Mouse (Mus musculus) splenic B cell, adult 2 months (primary cell): ENCODE measurements around the gene Galr3.
A peak's percentile ranks its signal among the peaks of the same experiment; 100 is the strongest.
"Not testable (repeated sequence)": the region's sequence is repeated elsewhere in the genome, so short reads cannot be mapped to it uniquely, and the experiment has no call there.

Experiments
- DNase-seq: peaks from one replicate; pipeline ENCODE4 v3.0.0-alpha.2; 2011; ENCODE audit warnings: low read depth, low spot score
- H3K27me3 ChIP-seq: 2 replicates; pipeline ENCODE4 v1.6.1; 2012; ENCODE audit warnings: mild to moderate bottlenecking, low read length, moderate library complexity, mixed read lengths; ENCODE audit not compliant: control insufficient read depth, poor library complexity, insufficient read depth, severe bottlenecking
- H3K36me3 ChIP-seq: 2 replicates; pipeline ENCODE4 v1.6.1; 2012; ENCODE audit warnings: mild to moderate bottlenecking, low read length, moderate library complexity, mixed read lengths; ENCODE audit not compliant: control insufficient read depth, poor library complexity, insufficient read depth, severe bottlenecking

Galr3 gene

DNA sequence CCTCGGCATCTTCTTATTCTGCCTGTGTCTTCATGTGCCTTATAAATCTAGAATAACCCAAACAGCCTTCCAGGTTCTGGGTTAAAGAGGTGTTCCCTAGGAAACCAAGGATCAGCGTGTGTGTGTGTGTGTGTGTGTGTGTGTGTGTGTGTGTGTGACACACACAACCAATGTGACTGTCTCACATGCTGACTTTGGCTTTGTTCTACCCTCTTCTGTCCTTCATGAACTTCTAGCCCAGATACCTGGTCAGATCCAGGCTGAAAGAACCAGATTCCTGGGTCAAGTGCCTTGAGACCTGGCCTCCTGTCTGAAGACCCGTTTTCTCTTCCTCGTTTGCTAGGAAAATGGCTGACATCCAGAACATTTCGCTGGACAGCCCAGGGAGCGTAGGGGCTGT is at the start of gene Galr3:
Galr3 (plus strand) TSS at position 301 of the 400 bp plus-strand sequence.
- Histone ChIP-seq H3K36me3 (no peaks in the 10 kb centered on the region), H3K27me3 (no peaks in the 10 kb centered on the region)
- DNase-seq, result no peak

DNA sequence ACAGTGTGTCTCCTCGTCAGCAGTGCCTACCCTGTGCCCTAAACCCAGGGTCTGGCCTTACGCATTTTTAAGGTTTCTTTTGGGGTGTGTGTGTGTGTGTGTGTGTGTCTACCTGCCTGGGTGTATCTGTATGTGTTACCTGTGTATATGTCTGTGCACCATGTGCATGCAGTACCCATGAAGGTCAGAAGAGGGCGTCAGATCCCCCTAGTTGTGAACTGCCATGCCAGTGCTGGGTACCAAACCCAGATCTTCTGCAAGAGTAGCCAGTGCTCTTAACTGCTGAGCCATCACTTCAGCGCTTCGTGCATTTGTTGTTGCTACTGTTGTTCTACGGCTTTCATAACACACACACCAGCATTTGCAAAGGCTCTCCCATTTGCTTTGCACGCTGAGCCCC is 49.5 kb upstream of the Galr3 start:
- no peak for DNase-seq
- H3K36me3 ChIP-seq, result peaks cover 16% of the 10 kb centered on the region
- H3K27me3 ChIP-seq, result no peaks in the 10 kb centered on the region

DNA sequence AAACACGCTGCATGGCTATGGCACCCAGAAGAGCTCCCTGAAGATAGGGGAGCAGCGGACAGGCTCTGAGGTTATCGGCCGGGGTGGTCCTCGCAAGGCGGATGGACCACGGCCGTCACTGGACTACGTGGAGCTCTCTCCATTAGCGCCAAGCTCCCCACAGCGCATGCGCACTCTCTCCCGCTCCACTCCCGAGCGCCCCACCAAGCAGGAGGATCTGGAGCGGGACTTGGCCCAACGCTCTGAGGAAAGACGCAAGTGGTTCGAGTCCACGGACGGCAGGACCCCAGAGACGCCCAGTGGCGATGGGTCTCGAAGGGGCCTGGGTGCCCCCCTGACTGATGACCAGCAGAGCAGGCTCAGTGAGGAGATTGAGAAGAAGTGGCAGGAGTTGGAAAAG is 48.8 kb upstream of the Galr3 start:
- peaks cover 16% of the 10 kb centered on the region for H3K36me3 ChIP-seq
- no peak for DNase-seq
- H3K27me3 ChIP-seq, result no peaks in the 10 kb centered on the region

DNA sequence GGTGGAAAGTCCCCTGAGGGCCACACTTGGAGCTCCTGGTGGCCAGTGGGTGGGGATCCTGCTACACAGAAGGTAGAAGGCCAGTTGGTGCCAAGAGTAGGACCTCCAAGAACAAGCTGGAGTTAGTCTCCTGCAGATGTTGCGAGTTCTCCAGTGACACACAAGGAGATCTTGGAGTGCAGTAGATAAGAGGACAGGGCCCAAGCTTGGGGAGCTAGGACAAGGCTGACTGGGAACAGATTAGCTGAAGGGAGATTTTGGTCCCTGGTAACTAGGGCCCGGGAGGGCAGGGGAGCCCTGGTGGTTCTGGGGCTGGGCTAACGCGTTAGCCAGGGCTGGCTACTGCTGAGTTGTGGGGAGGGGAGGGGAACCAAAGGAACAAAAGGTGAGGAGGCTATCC is 45.8 kb upstream of the Galr3 start:
- Histone ChIP-seq H3K36me3 (peaks cover 16% of the 10 kb centered on the region), H3K27me3 (no peaks in the 10 kb centered on the region)
- no peak for DNase-seq

DNA sequence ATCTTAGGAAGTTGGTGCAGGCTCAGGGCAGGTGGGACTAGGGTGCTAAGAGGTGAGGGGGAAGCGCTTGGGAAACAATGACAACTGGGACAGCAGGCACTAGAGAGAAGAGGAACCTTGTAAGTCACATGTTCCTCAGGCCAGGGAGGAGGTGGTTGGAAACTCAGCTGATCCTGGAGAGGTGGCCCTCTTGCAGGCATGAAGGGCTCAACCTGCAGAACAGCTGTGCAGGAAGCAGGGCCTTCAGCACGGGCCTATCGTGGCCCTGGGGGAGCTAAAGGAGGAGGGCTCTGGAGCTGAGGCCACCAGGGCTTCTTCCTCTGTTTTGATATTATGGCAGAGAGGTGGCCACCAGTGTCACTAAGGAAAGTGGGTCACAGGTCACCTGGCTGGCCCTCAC is 45.0 kb upstream of the Galr3 start:
- H3K36me3 ChIP-seq, result peaks cover 17% of the 10 kb centered on the region
- DNase-seq, result peak; percentile 24
- H3K27me3 ChIP-seq, result no peaks in the 10 kb centered on the region

DNA sequence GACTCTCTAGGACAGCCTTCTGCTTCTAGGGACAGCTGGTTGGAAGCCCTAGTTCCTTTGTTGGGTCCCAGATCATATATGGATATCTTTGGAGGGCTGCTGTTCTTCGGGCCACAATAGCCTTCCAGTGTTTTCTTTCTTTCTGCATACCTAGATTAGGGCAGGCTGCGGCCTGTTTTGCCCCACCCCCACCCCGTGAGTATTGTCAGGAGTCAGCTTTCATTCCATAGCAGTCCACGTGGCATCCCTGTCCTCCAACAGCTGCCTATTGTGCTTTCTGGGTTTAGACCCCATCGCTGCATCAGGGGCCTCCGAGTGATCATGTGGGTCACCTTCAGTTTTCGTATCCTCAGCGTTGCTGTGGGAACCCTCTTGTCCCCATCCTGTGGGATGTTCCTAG is 43.3 kb upstream of the Galr3 start:
- H3K36me3 ChIP-seq, result peaks cover 9% of the 10 kb centered on the region
- no peak for DNase-seq
- H3K27me3 ChIP-seq, result no peaks in the 10 kb centered on the region

DNA sequence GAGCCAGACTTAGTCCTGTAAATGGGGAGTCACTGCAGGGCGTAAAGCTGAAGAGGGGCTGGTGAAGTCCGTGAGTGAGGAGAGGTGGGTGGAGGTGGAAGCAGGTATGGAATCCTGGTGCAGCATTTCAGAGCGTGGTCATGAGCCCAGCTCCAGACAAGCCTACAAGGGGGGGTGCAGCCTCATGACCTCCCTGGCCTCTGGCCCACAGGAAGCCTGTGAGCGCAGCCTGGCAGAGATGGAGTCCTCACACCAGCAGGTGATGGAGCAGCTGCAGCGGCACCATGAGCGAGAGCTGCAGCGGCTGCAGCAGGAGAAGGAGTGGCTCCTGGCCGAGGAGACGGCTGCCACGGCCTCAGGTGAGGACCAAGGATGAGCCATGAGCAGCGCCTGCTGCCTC is 42.1 kb upstream of the Galr3 start:
- Histone ChIP-seq H3K36me3 (peaks cover 3% of the 10 kb centered on the region), H3K27me3 (no peaks in the 10 kb centered on the region)
- DNase-seq, result no peak

DNA sequence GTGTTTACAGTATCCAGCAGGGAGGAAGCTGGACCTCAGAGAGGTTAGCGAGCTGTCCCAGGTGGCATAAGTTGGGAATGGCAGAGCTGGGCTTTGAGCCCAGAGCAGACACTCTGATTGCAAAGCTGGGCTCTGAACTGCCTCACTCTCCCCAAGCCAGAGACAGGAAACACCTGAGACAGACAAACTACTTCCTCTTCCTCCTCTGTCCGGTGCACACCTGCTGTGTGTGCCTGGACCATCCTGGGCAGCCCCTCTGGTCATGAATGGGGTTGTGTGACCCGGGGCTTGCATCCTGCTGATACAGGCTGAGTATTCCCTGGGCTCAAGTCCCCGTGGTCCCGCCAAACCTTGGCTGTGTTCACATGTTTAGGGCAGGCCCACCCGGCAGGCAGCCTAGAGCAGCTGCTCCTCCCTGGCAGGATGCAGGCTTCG is 41.3 kb upstream of the Galr3 start:
- H3K36me3 ChIP-seq, result peaks cover 2% of the 10 kb centered on the region; the same call in 1 of the 2 replicates
- peak; percentile 26 for DNase-seq
- no peaks in the 10 kb centered on the region for H3K27me3 ChIP-seq

DNA sequence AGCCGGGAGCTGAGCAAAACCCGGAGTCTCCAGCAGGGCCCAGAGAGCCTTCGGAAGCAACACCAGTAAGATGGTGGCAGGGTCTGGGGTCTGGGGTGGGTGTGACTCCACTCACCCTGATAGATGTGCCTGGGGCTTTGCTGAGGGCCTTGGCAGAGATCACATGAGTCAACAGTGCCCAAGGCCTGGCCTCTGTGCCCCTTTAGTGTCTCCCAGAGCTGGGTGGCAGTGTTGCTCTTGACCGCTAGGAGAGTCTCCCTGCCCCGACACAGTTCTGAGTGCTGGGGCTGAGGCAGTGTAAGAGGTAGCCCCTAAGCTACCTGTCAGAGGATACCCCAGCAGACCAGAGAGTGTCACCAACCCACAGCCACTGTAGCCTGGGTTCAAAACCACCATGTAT is 40.1 kb upstream of the Galr3 start:
- H3K27me3 ChIP-seq, result no peaks in the 10 kb centered on the region
- H3K36me3 ChIP-seq, result peaks cover 2% of the 10 kb centered on the region; the same call in 1 of the 2 replicates
- no peak for DNase-seq

DNA sequence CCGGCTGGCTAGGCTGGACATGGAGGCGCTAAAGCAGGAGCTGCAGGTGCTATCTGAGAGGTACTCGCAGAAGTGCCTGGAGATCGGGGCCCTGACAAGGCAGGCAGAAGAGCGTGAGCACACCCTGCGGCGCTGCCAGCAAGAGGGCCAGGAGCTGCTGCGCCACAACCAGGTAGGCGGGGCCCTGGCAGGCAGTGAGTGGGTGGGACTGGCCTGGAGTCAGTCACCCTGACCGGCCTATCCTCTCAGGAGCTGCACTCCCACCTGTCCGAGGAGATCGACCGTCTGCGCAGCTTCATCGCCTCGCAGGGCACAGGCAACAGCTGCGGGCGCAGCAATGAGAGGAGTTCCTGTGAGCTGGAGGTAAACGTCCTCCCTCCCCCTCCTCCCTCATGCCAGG is 39.6 kb upstream of the Galr3 start:
- no peak for DNase-seq
- H3K36me3 ChIP-seq, result peaks cover 2% of the 10 kb centered on the region; the same call in 1 of the 2 replicates
- H3K27me3 ChIP-seq, result no peaks in the 10 kb centered on the region

DNA sequence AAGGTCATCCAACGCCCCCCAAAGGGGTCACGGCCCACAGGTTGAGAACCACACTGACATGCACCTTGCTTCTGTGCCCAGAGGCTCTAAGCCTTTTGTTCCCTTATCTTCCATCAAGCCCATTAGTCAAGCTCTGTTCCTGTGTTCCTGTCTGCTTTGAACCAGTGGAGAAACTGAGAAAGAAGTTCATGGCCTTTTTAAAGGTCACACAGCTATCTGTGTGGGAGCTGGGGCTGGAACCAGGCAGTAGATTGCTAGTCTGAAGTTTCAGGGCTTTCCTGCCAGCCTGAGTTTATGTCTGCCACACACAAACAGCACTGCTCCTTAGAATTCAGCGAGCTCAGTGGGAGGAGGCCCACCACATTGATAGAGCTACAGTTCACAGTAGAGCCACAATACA is 38.6 kb upstream of the Galr3 start:
- no peaks in the 10 kb centered on the region for H3K27me3 ChIP-seq
- no peak for DNase-seq
- H3K36me3 ChIP-seq, result peaks cover 2% of the 10 kb centered on the region; the same call in 1 of the 2 replicates

DNA sequence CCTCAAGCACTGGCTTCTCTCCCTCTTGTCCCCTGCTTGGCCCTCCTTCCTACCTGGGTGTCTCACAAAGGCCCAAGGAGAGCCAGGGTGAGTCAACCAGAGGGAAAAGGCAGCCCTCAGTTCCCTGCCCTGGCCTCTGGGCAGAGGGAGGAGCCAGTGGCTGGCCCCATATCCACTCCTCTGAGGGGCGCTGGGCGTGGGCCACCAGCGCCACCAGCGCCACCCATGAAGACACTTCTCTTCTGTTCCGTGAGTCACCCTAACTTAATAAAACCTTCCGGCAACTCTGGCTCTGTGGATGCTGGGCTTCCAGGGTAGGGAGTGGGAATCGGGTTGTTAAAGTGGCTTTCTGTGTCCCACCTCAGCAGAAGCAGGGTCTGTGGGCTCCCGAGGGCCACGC is 36.1 kb upstream of the Galr3 start:
- no peaks in the 10 kb centered on the region for H3K27me3 ChIP-seq
- no peak for DNase-seq
- peaks cover 2% of the 10 kb centered on the region; the same call in 1 of the 2 replicates for H3K36me3 ChIP-seq

DNA sequence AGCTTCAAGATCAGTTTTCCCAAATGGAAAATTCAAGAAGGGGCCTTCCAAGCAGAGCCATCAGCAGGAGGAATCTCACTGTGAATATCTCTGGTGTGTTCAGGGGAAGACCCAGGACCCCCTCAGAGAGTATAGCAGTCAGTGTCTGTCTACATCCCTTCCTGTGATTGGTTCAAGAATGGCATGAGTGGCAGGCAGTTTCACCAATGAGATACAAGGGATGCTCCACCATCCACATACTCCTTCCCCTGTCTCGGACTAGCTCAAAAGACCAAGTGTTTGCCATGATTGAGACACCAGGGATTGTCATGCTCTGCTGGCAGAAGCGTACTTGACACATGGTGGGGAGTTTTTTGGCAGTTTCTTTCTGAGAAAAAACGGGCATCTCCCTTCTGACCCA is 35.0 kb upstream of the Galr3 start:
- H3K27me3 ChIP-seq, result no peaks in the 10 kb centered on the region
- no peaks in the 10 kb centered on the region; the same call in 1 of the 2 replicates for H3K36me3 ChIP-seq
- no peak for DNase-seq

DNA sequence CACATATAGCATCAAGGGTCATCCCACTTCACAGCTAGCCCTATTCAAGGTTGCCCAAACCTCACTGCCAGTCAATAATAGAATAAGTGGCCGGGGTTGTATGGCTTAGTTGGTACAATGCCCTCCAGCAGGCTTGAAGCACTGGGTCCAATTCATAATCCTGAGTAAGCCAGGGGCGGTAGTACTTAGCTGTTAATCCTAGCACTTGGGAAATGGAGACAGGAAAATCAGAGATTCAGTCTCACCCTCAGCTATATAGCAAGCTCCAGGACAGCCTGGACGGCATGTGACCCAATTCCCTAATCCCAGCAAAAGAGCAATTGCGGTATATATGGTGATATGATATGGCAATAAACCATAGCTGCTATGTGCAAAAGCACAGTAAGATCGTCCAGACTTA is 34.6 kb upstream of the Galr3 start:
- Histone ChIP-seq H3K36me3 (no peaks in the 10 kb centered on the region; the same call in 1 of the 2 replicates), H3K27me3 (no peaks in the 10 kb centered on the region)
- DNase-seq, result no peak

DNA sequence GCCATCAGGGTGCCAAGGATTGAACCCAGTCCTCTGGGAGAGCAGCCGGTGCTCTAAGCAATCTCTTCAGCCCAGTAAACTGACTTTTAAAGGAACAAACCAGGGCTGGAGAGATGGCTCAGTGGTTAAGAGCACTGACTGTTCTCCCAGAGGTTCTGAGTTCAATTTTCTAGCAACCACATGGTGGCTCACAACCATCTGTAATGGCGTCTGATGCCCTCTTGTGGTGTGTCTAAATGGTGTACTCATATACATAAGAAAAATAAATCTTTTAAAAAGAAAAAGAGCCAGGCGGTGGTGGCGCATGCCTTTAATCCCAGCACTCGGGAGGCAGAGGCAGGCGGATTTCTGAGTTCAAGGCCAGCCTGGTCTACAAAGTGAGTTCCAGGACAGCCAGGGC is 33.8 kb upstream of the Galr3 start:
- not testable (repeated sequence) for H3K27me3 ChIP-seq, H3K36me3 ChIP-seq, DNase-seq

DNA sequence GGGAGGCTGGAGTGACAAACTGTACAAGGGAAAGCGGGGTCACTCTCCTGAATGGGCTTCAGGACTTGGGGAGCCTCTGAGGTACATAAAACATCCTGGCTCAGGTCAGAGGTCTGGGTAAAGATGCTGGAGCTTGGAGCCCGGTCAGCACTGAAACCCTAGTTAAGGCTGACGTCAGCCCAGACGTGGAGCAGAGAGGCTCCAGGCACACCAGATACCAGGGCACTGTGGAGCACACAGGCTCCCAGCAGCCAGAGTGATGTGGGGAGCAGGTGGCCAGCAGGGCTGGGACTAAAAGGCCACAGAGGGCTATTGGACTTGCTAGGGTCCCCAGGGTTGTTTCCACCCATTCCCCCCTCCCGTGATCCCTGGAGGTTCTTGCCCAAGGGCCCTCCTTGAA is 32.0 kb upstream of the Galr3 start:
- DNase-seq, result no peak
- H3K27me3 ChIP-seq, result no peaks in the 10 kb centered on the region
- H3K36me3 ChIP-seq, result no peaks in the 10 kb centered on the region
